ENCODE assay signal across 10 mouse cellular contexts in genomic region chr3:152484206-152484605, GRCm38 (mm10).
DNase-seq lines count a peak whose midpoint lies in the region; ATAC-seq lines count a peak whose summit lies in the region.
"Had no signal": no experiment of that assay in that cellular context is flagged by ENCODE, and none has a peak within 500 bp of the region (broad histone marks: within the 10 kb centered on the region; RNA-seq: fewer than 3 reads in every experiment).

No protein-coding gene starts in this region.

- peak overlapping the region; percentile 60 for H3K27ac ChIP-seq in midbrain, embryonic 14.5 days (replicated peaks; ENCODE audit: low read depth, low read length)
- H3K27ac ChIP-seq in midbrain, embryonic 13.5 days, result no peak overlapping the region
- peak overlapping the region; percentile 80 for H3K27ac ChIP-seq in hindbrain, embryonic 16.5 days (ENCODE audit: low read depth, low read length)

- no peaks in the 10 kb centered on the region for H3K36me3 ChIP-seq in midbrain, embryonic 14.5 days (ENCODE audit: control insufficient read depth, insufficient read depth, low read length)
- no peaks in the 10 kb centered on the region for H3K36me3 ChIP-seq in midbrain, embryonic 13.5 days
- no peaks in the 10 kb centered on the region for H3K36me3 ChIP-seq in hindbrain, embryonic 16.5 days (ENCODE audit: control insufficient read depth, insufficient read depth, low read length)

- WGBS in midbrain, embryonic 14.5 days, result 63% methylated on average over 6 of the region's 6 CpGs
- 66% methylated on average over 6 of the region's 6 CpGs for WGBS in midbrain, embryonic 13.5 days
- WGBS in hindbrain, embryonic 16.5 days, result 42% methylated on average over 6 of the region's 6 CpGs

- no peaks in the 10 kb centered on the region for H3K27me3 ChIP-seq in midbrain, embryonic 14.5 days (ENCODE audit: control insufficient read depth, insufficient read depth, low read length)
- H3K27me3 ChIP-seq in midbrain, embryonic 13.5 days, result no peaks in the 10 kb centered on the region
- H3K27me3 ChIP-seq in hindbrain, embryonic 16.5 days (replicated peaks; ENCODE audit: control insufficient read depth, insufficient read depth, low read length), result no peaks in the 10 kb centered on the region

- no peak overlapping the region for H3K9ac ChIP-seq in midbrain, embryonic 14.5 days (replicated peaks; ENCODE audit: low read length)
- no peak overlapping the region for H3K9ac ChIP-seq in midbrain, embryonic 13.5 days (replicated peaks)
- H3K9ac ChIP-seq in hindbrain, embryonic 16.5 days (ENCODE audit: low read depth, low read length), result no peak overlapping the region

- no peak for ATAC-seq in midbrain, embryonic 14.5 days (ENCODE audit: low FRiP score, low TSS enrichment)
- ATAC-seq in midbrain, embryonic 13.5 days, result no peak
- peak; percentile 69 for ATAC-seq in hindbrain, embryonic 16.5 days
- ATAC-seq: activated CD4-positive, CD25-positive, alpha-beta regulatory T cell, adult 4 months had no signal

- H3K4me2 ChIP-seq in midbrain, embryonic 14.5 days (ENCODE audit: low read length), result no peak overlapping the region
- no peak overlapping the region for H3K4me2 ChIP-seq in midbrain, embryonic 13.5 days (replicated peaks)
- 0 out of 2 replicates have a peak overlapping the region, but pooled peaks have one; percentile 1 for H3K4me2 ChIP-seq in hindbrain, embryonic 16.5 days (ENCODE audit: low read length)

- peak; percentile 51 for DNase-seq in embryo, embryonic 11 days
- no peak for DNase-seq in embryo, embryonic 10.5 days (ENCODE audit: low spot score)
- DNase-seq in midbrain, embryonic 14.5 days, result peak; percentile 37
- DNase-seq in right cerebral cortex, postnatal 10 days (ENCODE audit: low spot score in 2 of 2), result peak; percentile 52 to 65
- no peak for DNase-seq in T-cell, adult 2 months (ENCODE audit: low spot score)
- no peak for DNase-seq in cerebellum, adult 11 months
- DNase-seq: lung, postnatal 10 days had no signal

- no peak overlapping the region for H3K4me3 ChIP-seq in midbrain, embryonic 14.5 days (replicated peaks; ENCODE audit: low read depth, low read length)
- no peak overlapping the region for H3K4me3 ChIP-seq in midbrain, embryonic 13.5 days (replicated peaks)
- no peak overlapping the region for H3K4me3 ChIP-seq in hindbrain, embryonic 16.5 days (ENCODE audit: low read length)

- H3K9me3 ChIP-seq in midbrain, embryonic 14.5 days (ENCODE audit: control insufficient read depth, low read length), result no peaks in the 10 kb centered on the region
- no peaks in the 10 kb centered on the region for H3K9me3 ChIP-seq in midbrain, embryonic 13.5 days
- no peaks in the 10 kb centered on the region for H3K9me3 ChIP-seq in hindbrain, embryonic 16.5 days (ENCODE audit: control insufficient read depth, low read length)

- H3K4me1 ChIP-seq in midbrain, embryonic 14.5 days (ENCODE audit: control insufficient read depth, insufficient read depth, low read length), result 0 out of 2 replicates have a peak, but pooled peaks cover 5% of the 10 kb centered on the region
- peaks cover 20% of the 10 kb centered on the region for H3K4me1 ChIP-seq in midbrain, embryonic 13.5 days (replicated peaks)
- peaks cover 11% of the 10 kb centered on the region for H3K4me1 ChIP-seq in hindbrain, embryonic 16.5 days (ENCODE audit: control insufficient read depth, insufficient read depth, low read depth, low read length)

Comparison
In these comparisons a context has a peak if more than half of its experiments do, and no peak if none do; other contexts are left out.
1. DNase-seq: peak in embryo, embryonic 11 days (single experiment), midbrain, embryonic 14.5 days (single experiment) and right cerebral cortex, postnatal 10 days (2 of 2); none in embryo, embryonic 10.5 days (single experiment), T-cell, adult 2 months (single experiment) and cerebellum, adult 11 months (single experiment).